Mouse (Mus musculus) midbrain, postnatal 0 days (tissue): Measurements from ENCODE around the gene Gpn3. TPM values are rescaled to one million over a fixed set of nuclear protein-coding genes. Genes with fewer than 3 reads are reported as not detected.

ENCODE experiments used
- ATAC-seq: fragments of 200-750 bp; cut with Nextera tagmentation; 2 replicates; pipeline ENCODE4 v1.8.0; 2017; ENCODE audit warnings: moderate number of reproducible peaks, mild to moderate bottlenecking, moderate TSS enrichment, moderate library complexity; ENCODE audit not compliant: low FRiP score
- DNase-seq: peaks from one replicate; pipeline ENCODE4 v3.0.0-alpha.2; 2015; ENCODE audit warnings: low spot score
- H3K27ac ChIP-seq: fragments of 300-500 bp; sonication (generic); 2 replicates; pipeline ENCODE4 v1.5.1; 2014; ENCODE audit warnings: low read depth, mild to moderate bottlenecking, low read length, mixed read lengths
- H3K27me3 ChIP-seq: fragments of 300-500 bp; sonication (generic); 2 replicates; pipeline ENCODE4 v1.6.1; 2014; ENCODE audit warnings: low read length, control low read depth, mixed read lengths; ENCODE audit not compliant: insufficient read depth
- H3K36me3 ChIP-seq: fragments of 300-500 bp; sonication (generic); 2 replicates; pipeline ENCODE4 v1.6.1; 2014; ENCODE audit warnings: low read length, control low read depth, mixed read lengths; ENCODE audit not compliant: insufficient read depth
- H3K4me1 ChIP-seq: fragments of 300-500 bp; sonication (generic); 2 replicates; pipeline ENCODE4 v1.6.1; 2014; ENCODE audit warnings: mild to moderate bottlenecking, control low read depth, antibody characterized with exemption, low read length, mixed read lengths; ENCODE audit not compliant: insufficient read depth
- H3K4me2 ChIP-seq: fragments of 300-500 bp; sonication (generic); 2 replicates; pipeline ENCODE4 v1.6.1; 2014; ENCODE audit warnings: low read depth, mild to moderate bottlenecking, low read length, mixed read lengths; ENCODE audit not compliant: poor library complexity, severe bottlenecking
- H3K4me3 ChIP-seq: fragments of 300-500 bp; sonication (generic); 2 replicates; pipeline ENCODE4 v1.5.1; 2014; ENCODE audit warnings: low read depth, mild to moderate bottlenecking, low read length, moderate library complexity
- H3K9ac ChIP-seq: fragments of 300-500 bp; sonication (generic); replicated peaks from 2 replicates; pipeline ENCODE4 v1.6.1; 2014; ENCODE audit warnings: mild to moderate bottlenecking, low read length, moderate library complexity, mixed read lengths; ENCODE audit not compliant: poor library complexity, severe bottlenecking
- H3K9me3 ChIP-seq: fragments of 300-500 bp; sonication (generic); 2 replicates; pipeline ENCODE4 v1.6.1; 2016; ENCODE audit warnings: low read length, control low read depth
- CTCF ChIP-seq: IDR thresholded peaks from 2 replicates; pipeline ENCODE4 v1.5.1; 2016; ENCODE audit warnings: antibody characterized with exemption, mild to moderate bottlenecking
- WGBS: fragments of 180-500 bp; shearing (Covaris S2); extraction: QIAGEN DNeasy Blood & Tissue Kit; methylation state at CpG from one replicate; pipeline ENCODE4 v1.1.7; 2014; 5-methylcytosine and 5-hydroxymethylcytosine counted together
- polyA plus RNA-seq: library from polyadenylated mRNA; unstranded; fragments of >200 nt; fragmentation: Nextera tagmentation; extraction: Ambion mirVana; gene quantifications from 2 replicates; pipeline ENCODE4 v1.2.1, GENCODE M21; 2015
- total RNA-seq: library from RNA; depleted of rRNA; stranded (reverse); fragments of >200 nt; gene quantifications from 2 replicates; pipeline ENCODE4 v1.2.3, GENCODE M21; 2014; rRNA removed

The Gpn3 gene
- total and polyA plus RNA-seq, 2 experiments from 2014 or later, result 20.8 to 41.8 TPM

GRCm38 (mm10) chr5:122422071-122422964, 50.6 kb downstream of the Gpn3 start:
- Histone ChIP-seq H3K9ac (peak overlapping the region; percentile 87), H3K27me3 (no peaks in the 10 kb centered on the region), H3K9me3 (no peaks in the 10 kb centered on the region), H3K36me3 (no peaks in the 10 kb centered on the region), H3K4me2 (peak overlapping the region; percentile 85), H3K27ac (peak overlapping the region; percentile 95), H3K4me1 (no peaks in the 10 kb centered on the region; the same call in 1 of the 2 replicates), H3K4me3 (peak overlapping the region; percentile 93)
- DNase-seq (peak; percentile 92), ATAC-seq (peak; percentile 86)
- WGBS, result under 1% methylated on average over 71 of the region's 73 CpGs
- TF ChIP-seq CTCF, result peak; percentile 55

- ATAC-seq, result no peak; the same call in 1 of the 2 replicates
- no peak for DNase-seq
- H3K4me2 ChIP-seq, result peak overlapping the region; percentile 85
- H3K36me3 ChIP-seq, result no peaks in the 10 kb centered on the region
- H3K9ac ChIP-seq, result peak overlapping the region; percentile 87
- no peaks in the 10 kb centered on the region for H3K27me3 ChIP-seq
- H3K4me1 ChIP-seq, result no peaks in the 10 kb centered on the region; the same call in 1 of the 2 replicates
- no peak overlapping the region for H3K27ac ChIP-seq
- H3K4me3 ChIP-seq, result peak overlapping the region; percentile 93
- no peak for TF ChIP-seq CTCF
- 33% methylated on average over 15 of the region's 15 CpGs for WGBS
- no peaks in the 10 kb centered on the region for H3K9me3 ChIP-seq
Observed at GRCm38 (mm10) chr5:122423083-122423482, 51.4 kb downstream of the Gpn3 start.

GRCm38 (mm10) chr5:122425550-122425949, 53.9 kb downstream of the Gpn3 start:
- no peak for DNase-seq
- Histone ChIP-seq H3K9me3 (no peaks in the 10 kb centered on the region), H3K4me2 (no peak overlapping the region), H3K4me1 (no peaks in the 10 kb centered on the region; the same call in 1 of the 2 replicates), H3K36me3 (peaks cover 16% of the 10 kb centered on the region; the same call in 1 of the 2 replicates), H3K9ac (no peak overlapping the region), H3K27ac (no peak overlapping the region), H3K4me3 (no peak overlapping the region), H3K27me3 (no peaks in the 10 kb centered on the region)
- TF ChIP-seq CTCF, result peak; percentile 39
- no peak for ATAC-seq
- 88% methylated on average over 2 of the region's 2 CpGs for WGBS

- WGBS, result 92% methylated on average over 4 of the region's 4 CpGs
- no peak for TF ChIP-seq CTCF
- Histone ChIP-seq H3K27me3 (no peaks in the 10 kb centered on the region), H3K4me3 (no peak overlapping the region), H3K27ac (no peak overlapping the region), H3K9me3 (no peaks in the 10 kb centered on the region), H3K4me1 (no peaks in the 10 kb centered on the region), H3K36me3 (peaks cover 50% of the 10 kb centered on the region), H3K9ac (no peak overlapping the region), H3K4me2 (no peak overlapping the region)
- no peak for DNase-seq
- no peak for ATAC-seq
Observed at GRCm38 (mm10) chr5:122430036-122430775, 58.5 kb downstream of the Gpn3 start.

- DNase-seq (no peak), ATAC-seq (no peak)
- H3K9ac ChIP-seq, result no peak overlapping the region
- no peak overlapping the region for H3K4me3 ChIP-seq
- H3K9me3 ChIP-seq, result no peaks in the 10 kb centered on the region
- H3K27ac ChIP-seq, result no peak overlapping the region
- 95% methylated on average over 8 of the region's 8 CpGs for WGBS
- H3K36me3 ChIP-seq, result peaks cover 59% of the 10 kb centered on the region
- H3K4me2 ChIP-seq, result no peak overlapping the region
- H3K4me1 ChIP-seq, result no peaks in the 10 kb centered on the region
- TF ChIP-seq CTCF, result no peak
- H3K27me3 ChIP-seq, result no peaks in the 10 kb centered on the region
Observed at GRCm38 (mm10) chr5:122431221-122431620, 59.5 kb downstream of the Gpn3 start.

Other genes starting within 250 kb of the Gpn3 start
- 0.52 TPM in 1 of 2 replicates, not detected in the other for gene Ccdc63, start 231.1 kb upstream of the Gpn3 start, total RNA-seq
- not detected in 2 replicates for gene Ccdc63, start 231.1 kb upstream of the Gpn3 start, polyA plus RNA-seq
- gene Ppp1cc, start 213.6 kb upstream of the Gpn3 start, total RNA-seq, result 206 and 221 TPM in 2 replicates
- gene Ppp1cc, start 213.6 kb upstream of the Gpn3 start, polyA plus RNA-seq, result 154 and 164 TPM in 2 replicates
- 2.0 and 2.2 TPM in 2 replicates for gene Hvcn1, start 165.1 kb upstream of the Gpn3 start, total RNA-seq
- gene Hvcn1, start 165.1 kb upstream of the Gpn3 start, polyA plus RNA-seq, result 1.3 and 1.6 TPM in 2 replicates
- 30.0 and 37.5 TPM in 2 replicates for gene Tctn1, start 107.4 kb upstream of the Gpn3 start, total RNA-seq
- gene Tctn1, start 107.4 kb upstream of the Gpn3 start, polyA plus RNA-seq, result 5.8 and 6.2 TPM in 2 replicates
- 19.3 and 22.7 TPM in 2 replicates for gene Pptc7, start 87.5 kb upstream of the Gpn3 start, total RNA-seq
- gene Pptc7, start 87.5 kb upstream of the Gpn3 start, polyA plus RNA-seq, result 5.6 and 6.7 TPM in 2 replicates
- 16.9 and 17.8 TPM in 2 replicates for gene Rad9b, start 17.6 kb upstream of the Gpn3 start, total RNA-seq
- gene Rad9b, start 17.6 kb upstream of the Gpn3 start, polyA plus RNA-seq, result 18.1 and 21.8 TPM in 2 replicates
- 137 and 149 TPM in 2 replicates for gene Vps29, start 17.5 kb upstream of the Gpn3 start, total RNA-seq
- gene Vps29, start 17.5 kb upstream of the Gpn3 start, polyA plus RNA-seq, result 366 and 368 TPM in 2 replicates
- gene Fam216a, start 488 bp downstream of the Gpn3 start, total RNA-seq, result 131 and 139 TPM in 2 replicates
- gene Fam216a, start 488 bp downstream of the Gpn3 start, polyA plus RNA-seq, result 156 and 160 TPM in 2 replicates
- gene Arpc3, start 20.0 kb downstream of the Gpn3 start, total RNA-seq, result 162 and 188 TPM in 2 replicates
- gene Arpc3, start 20.0 kb downstream of the Gpn3 start, polyA plus RNA-seq, result 134 and 137 TPM in 2 replicates
- 29.3 and 34.3 TPM in 2 replicates for gene Anapc7, start 49.8 kb downstream of the Gpn3 start, total RNA-seq
- gene Anapc7, start 49.8 kb downstream of the Gpn3 start, polyA plus RNA-seq, result 42.8 and 43.5 TPM in 2 replicates
- gene Atp2a2, start 130.3 kb downstream of the Gpn3 start, total RNA-seq, result 202 and 210 TPM in 2 replicates
- 40.4 and 45.2 TPM in 2 replicates for gene Atp2a2, start 130.3 kb downstream of the Gpn3 start, polyA plus RNA-seq
- 30.5 and 35.1 TPM in 2 replicates for gene Ift81, start 242.6 kb downstream of the Gpn3 start, total RNA-seq
- gene Ift81, start 242.6 kb downstream of the Gpn3 start, polyA plus RNA-seq, result 69.9 and 71.9 TPM in 2 replicates